Mouse (Mus musculus): ENCODE measurements around the gene Swt1.

DNA sequence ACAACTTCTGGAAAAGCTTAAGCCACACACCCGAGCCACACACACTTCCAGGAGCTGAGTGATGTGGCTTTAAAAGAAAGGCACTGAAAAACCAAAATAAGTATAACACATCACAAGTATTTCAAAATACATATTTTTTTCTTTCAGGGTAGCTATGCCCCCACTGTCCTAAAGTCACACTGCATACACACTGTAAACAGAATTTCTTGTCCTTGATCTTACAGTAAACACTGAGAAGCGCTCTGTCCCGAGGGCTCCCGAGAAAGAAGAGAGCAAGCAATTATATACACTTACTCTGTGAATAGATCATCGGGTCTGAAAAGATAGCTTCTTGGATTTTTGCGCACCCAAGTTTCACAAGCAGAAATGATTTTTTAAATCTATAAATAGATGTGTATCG lies 109.0 kb downstream of the Swt1 start:
- TF ChIP-seq CTCF (IDR thresholded peaks at IDR 0.05; ENCODE audit: low read depth, low read length) (no peak), GATA1 (IDR thresholded peaks at IDR 0.05; ENCODE audit: borderline replicate concordance, low read length) (no peak)

All from G1E (cell line).